Mouse (Mus musculus) large intestine, adult 2 months (tissue): ENCODE measurements around the gene Ap5s1. TPM values are rescaled to one million over a fixed set of nuclear protein-coding genes. Genes with fewer than 3 reads are reported as not detected.

Experiments used
- DNase-seq: peaks from one replicate; pipeline ENCODE4 v3.0.0-alpha.2; 2012; ENCODE audit warnings: low read depth, low spot score
- WGBS: fragments of 180-500 bp; shearing (Covaris S2); methylation state at CpG from one replicate; pipeline ENCODE4 v1.1.7; 2018; 5-methylcytosine and 5-hydroxymethylcytosine counted together
- polyA plus RNA-seq: library from polyadenylated mRNA; depleted of rRNA; stranded (reverse); fragments of >200 nt; gene quantifications from 2 replicates; pipeline ENCODE4 v1.2.3, GENCODE M21; 2012; rRNA removed

The Ap5s1 gene
- polyA plus RNA-seq, 1 experiment: 66.7 TPM

- 59% methylated on average over 9 of the region's 9 CpGs for WGBS
- no peak for DNase-seq
Observed at GRCm38 (mm10) chr2:131260544-131261307, 53.8 kb downstream of the Ap5s1 start.

- peak; percentile 31 for DNase-seq
- whole genome bisulfite sequencing: 5% methylated on average over 10 of the region's 10 CpGs
Observed at GRCm38 (mm10) chr2:131261481-131262212, 54.8 kb downstream of the Ap5s1 start.

DNA sequence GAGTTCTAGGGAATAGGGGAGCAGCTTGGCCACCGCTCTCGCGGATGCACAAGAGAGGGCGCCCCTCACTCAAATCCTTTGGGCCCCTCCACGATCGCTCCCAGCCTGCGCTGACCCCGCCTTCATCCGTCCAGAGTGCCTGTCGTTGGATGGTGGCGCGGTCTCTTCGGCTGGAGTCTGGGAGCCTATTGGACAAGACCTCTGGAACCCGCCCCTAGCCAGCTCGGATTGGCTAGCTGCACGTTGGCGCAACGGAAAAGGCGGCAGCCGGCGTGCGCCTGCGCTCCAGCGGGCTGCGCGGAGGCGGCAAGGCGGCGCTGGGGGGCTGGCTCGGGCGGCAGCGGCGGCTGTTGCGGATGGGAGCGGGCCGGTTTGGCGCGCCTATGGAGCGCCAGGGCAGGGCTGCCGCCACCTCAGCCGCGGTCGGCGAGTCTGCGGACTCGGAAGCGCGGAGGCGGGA lies 55.4 kb downstream of the Ap5s1 start, which contains the start of gene Pank2:
Gene Pank2, plus strand, starts transcription at position 283 of the 460 bp plus-strand sequence.
- DNase-seq: peak; percentile 90
- WGBS: under 1% methylated on average over 49 of the region's 49 CpGs

Other genes starting within 250 kb of the Ap5s1 start
- 13.6 and 15.4 TPM in 2 replicates for gene Gfra4, start 164.0 kb upstream of the Ap5s1 start, polyA plus RNA-seq
- 16.3 and 22.0 TPM in 2 replicates for gene Adam33, start 143.3 kb upstream of the Ap5s1 start, polyA plus RNA-seq
- gene Siglec1, start 120.3 kb upstream of the Ap5s1 start, polyA plus RNA-seq: 1.2 and 3.0 TPM in 2 replicates
- 2.0 and 3.2 TPM in 2 replicates for gene Hspa12b, start 79.8 kb upstream of the Ap5s1 start, polyA plus RNA-seq
- not detected in 2 replicates for gene Gm11037, start 73.6 kb upstream of the Ap5s1 start, polyA plus RNA-seq
- 59.4 and 63.8 TPM in 2 replicates for gene 1700037H04Rik, start 47.0 kb upstream of the Ap5s1 start, polyA plus RNA-seq
- 48.3 and 64.6 TPM in 2 replicates for gene Cenpb, start 27.0 kb upstream of the Ap5s1 start, polyA plus RNA-seq
- gene Cdc25b, start 20.1 kb upstream of the Ap5s1 start, polyA plus RNA-seq: 35.6 and 37.3 TPM in 2 replicates
- gene Spef1, start 19.8 kb upstream of the Ap5s1 start, polyA plus RNA-seq: 7.6 and 9.2 TPM in 2 replicates
- 66.1 and 99.3 TPM in 2 replicates for gene Mavs, start 27.0 kb downstream of the Ap5s1 start, polyA plus RNA-seq
- 16.7 and 17.4 TPM in 2 replicates for gene Pank2, start 55.4 kb downstream of the Ap5s1 start, polyA plus RNA-seq
- 2.9 and 5.8 TPM in 2 replicates for gene Rnf24, start 145.8 kb downstream of the Ap5s1 start, polyA plus RNA-seq